Comparison of ENCODE assay signal across 13 mouse cellular contexts in the genomic region with DNA sequence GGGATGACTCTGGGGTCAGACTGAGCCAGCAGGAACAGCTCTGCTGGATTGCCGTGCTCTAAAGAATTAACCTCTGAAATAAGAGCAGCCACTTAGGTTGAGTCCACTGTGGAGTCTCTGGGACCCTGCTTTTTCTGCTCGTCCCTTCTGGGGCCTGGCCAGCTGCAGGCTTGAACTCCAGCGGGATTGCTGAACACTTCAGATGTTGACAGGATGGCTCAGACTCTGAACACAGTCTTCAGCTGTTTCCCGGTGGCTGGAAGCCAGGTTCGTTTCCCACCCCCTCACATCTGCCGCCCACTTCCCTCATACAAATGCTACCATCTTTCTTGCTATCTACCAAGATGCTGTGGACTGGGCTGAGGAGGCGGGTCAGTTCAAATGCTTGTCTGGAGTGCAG.
DNase-seq lines count a peak whose midpoint lies in the region; ATAC-seq and TF ChIP-seq lines count a peak whose summit lies in the region.
"Had no signal": no experiment of that assay in that cellular context is flagged by ENCODE, and none has a peak within 500 bp of the region (broad histone marks: within the 10 kb centered on the region; RNA-seq: fewer than 3 reads in every experiment).

No protein-coding gene starts in this region.

- peak; percentile 15 for DNase-seq in adrenal gland, postnatal 14 days
- DNase-seq in adrenal gland, postnatal 4 days (ENCODE audit: low spot score in 2 of 2): no peak
- DNase-seq in kidney, adult 9 months: no peak
- no peak for DNase-seq in lung, postnatal 0 days (ENCODE audit: low spot score)
- DNase-seq in lung, postnatal 25 days (ENCODE audit: low spot score): no peak
- DNase-seq in urinary bladder, postnatal 36 days (ENCODE audit: low spot score in 2 of 2): no peak
- DNase-seq: cerebellum, adult 18-20 months; gastrocnemius, adult 2 months had no signal

- no peaks in the 10 kb centered on the region for H3K27me3 ChIP-seq in kidney, embryonic 16.5 days (ENCODE audit: insufficient read depth, low read length)
- H3K27me3 ChIP-seq in lung, postnatal 0 days (replicated peaks; ENCODE audit: insufficient read depth, low read length): no peaks in the 10 kb centered on the region
- H3K27me3 ChIP-seq in intestine, embryonic 16.5 days (replicated peaks; ENCODE audit: control insufficient read depth, insufficient read depth, low read length): no peaks in the 10 kb centered on the region

- H3K4me2 ChIP-seq in kidney, embryonic 16.5 days (replicated peaks; ENCODE audit: low read depth, low read length): no peak overlapping the region
- no peak overlapping the region for H3K4me2 ChIP-seq in lung, postnatal 0 days (replicated peaks; ENCODE audit: low read depth, low read length)
- H3K4me2 ChIP-seq in intestine, embryonic 16.5 days (ENCODE audit: low read depth, low read length): no peak overlapping the region

- H3K27ac ChIP-seq in kidney, embryonic 16.5 days (ENCODE audit: low read length): no peak overlapping the region
- no peak overlapping the region for H3K27ac ChIP-seq in lung, postnatal 0 days (ENCODE audit: low read length)
- no peak overlapping the region for H3K27ac ChIP-seq in intestine, embryonic 16.5 days (ENCODE audit: low read length)
- H3K27ac ChIP-seq: forebrain, embryonic 10.5 days; gastrocnemius, adult 2 months; hindbrain, embryonic 10.5 days had no signal

- no peak overlapping the region for H3K9ac ChIP-seq in kidney, embryonic 16.5 days (replicated peaks; ENCODE audit: low read length)
- H3K9ac ChIP-seq in lung, postnatal 0 days (replicated peaks; ENCODE audit: low read depth): no peak overlapping the region
- H3K9ac ChIP-seq in intestine, embryonic 16.5 days (ENCODE audit: low read depth, low read length): no peak overlapping the region

- H3K4me1 ChIP-seq in kidney, embryonic 16.5 days (ENCODE audit: insufficient read depth, low read length): peaks cover 18% of the 10 kb centered on the region; the same call in 1 of the 2 replicates
- no peaks in the 10 kb centered on the region for H3K4me1 ChIP-seq in lung, postnatal 0 days (ENCODE audit: insufficient read depth, low read depth, low read length)
- peaks cover 12% of the 10 kb centered on the region for H3K4me1 ChIP-seq in intestine, embryonic 16.5 days (ENCODE audit: control insufficient read depth, insufficient read depth, low read length)

- H3K9me3 ChIP-seq in kidney, embryonic 16.5 days (ENCODE audit: low read length): no peaks in the 10 kb centered on the region
- H3K9me3 ChIP-seq in lung, postnatal 0 days (ENCODE audit: low read length): no peaks in the 10 kb centered on the region
- H3K9me3 ChIP-seq in intestine, embryonic 16.5 days (ENCODE audit: control insufficient read depth, low read length): no peaks in the 10 kb centered on the region
- H3K9me3 ChIP-seq: hindbrain, embryonic 10.5 days had no signal

- 0 out of 2 replicates have a peak, but pooled peaks have one; percentile 40 for ATAC-seq in kidney, embryonic 16.5 days (ENCODE audit: low FRiP score, low TSS enrichment)
- peak; percentile 21; the same call in 1 of the 2 replicates for ATAC-seq in lung, postnatal 0 days
- peak; percentile 32; the same call in 1 of the 2 replicates for ATAC-seq in intestine, embryonic 16.5 days

- no peak for TF ChIP-seq CTCF in lung, postnatal 0 days (IDR thresholded peaks at IDR 0.05)

- no peak for TF ChIP-seq EP300 in lung, postnatal 0 days (IDR thresholded peaks at IDR 0.05)

- H3K4me3 ChIP-seq in kidney, embryonic 16.5 days (ENCODE audit: low read length): no peak overlapping the region
- no peak overlapping the region for H3K4me3 ChIP-seq in lung, postnatal 0 days (ENCODE audit: low read depth, low read length)
- no peak overlapping the region for H3K4me3 ChIP-seq in intestine, embryonic 16.5 days (ENCODE audit: low read length)
- H3K4me3 ChIP-seq: forebrain, embryonic 10.5 days; gastrocnemius, adult 2 months; hindbrain, embryonic 10.5 days had no signal

- WGBS in kidney, embryonic 16.5 days: 19% methylated on average over 7 of the region's 7 CpGs
- WGBS in lung, postnatal 0 days: 14% methylated on average over 7 of the region's 7 CpGs
- 14% methylated on average over 7 of the region's 7 CpGs for WGBS in intestine, embryonic 16.5 days

- H3K36me3 ChIP-seq in kidney, embryonic 16.5 days (ENCODE audit: insufficient read depth, low read length): no peaks in the 10 kb centered on the region
- H3K36me3 ChIP-seq in lung, postnatal 0 days (ENCODE audit: insufficient read depth, low read length): no peaks in the 10 kb centered on the region
- H3K36me3 ChIP-seq in intestine, embryonic 16.5 days (ENCODE audit: control insufficient read depth, insufficient read depth, low read length): no peaks in the 10 kb centered on the region
- H3K36me3 ChIP-seq: forebrain, embryonic 10.5 days; G1E; hindbrain, embryonic 10.5 days had no signal
